In genomic region chr19:43612501-43612971, GRCm38 (mm10) we compare ENCODE assay signal across 11 mouse cellular contexts. TPM values are rescaled to one million over a fixed set of nuclear protein-coding genes. Genes with fewer than 3 reads are reported as not detected.
A peak's percentile ranks its signal among the peaks of the same experiment; 100 is the strongest.
DNase-seq lines count a peak whose midpoint lies in the region; ATAC-seq lines count a peak whose summit lies in the region.
"Had no signal": no experiment of that assay in that cellular context is flagged by ENCODE, and none has a peak within 500 bp of the region (broad histone marks: within the 10 kb centered on the region; RNA-seq: fewer than 3 reads in every experiment).

No protein-coding gene starts in this region.

- H3K9ac ChIP-seq in embryonic facial prominence, embryonic 13.5 days = no peak overlapping the region
- no peak overlapping the region for H3K9ac ChIP-seq in hindbrain, embryonic 16.5 days (ENCODE audit: low read depth, low read length)
- no peak overlapping the region for H3K9ac ChIP-seq in midbrain, embryonic 15.5 days

- H3K27ac ChIP-seq in embryonic facial prominence, embryonic 13.5 days = no peak overlapping the region
- H3K27ac ChIP-seq in hindbrain, embryonic 16.5 days (ENCODE audit: low read depth, low read length) = no peak overlapping the region
- no peak overlapping the region for H3K27ac ChIP-seq in midbrain, embryonic 15.5 days

- peaks cover 98% of the 10 kb centered on the region for H3K27me3 ChIP-seq in embryonic facial prominence, embryonic 13.5 days
- H3K27me3 ChIP-seq in hindbrain, embryonic 16.5 days (replicated peaks; ENCODE audit: control insufficient read depth, insufficient read depth, low read length) = peaks cover 39% of the 10 kb centered on the region
- H3K27me3 ChIP-seq in midbrain, embryonic 15.5 days (replicated peaks) = peaks cover 71% of the 10 kb centered on the region

- H3K4me3 ChIP-seq in embryonic facial prominence, embryonic 13.5 days = peak overlapping the region; percentile 23
- no peak overlapping the region for H3K4me3 ChIP-seq in hindbrain, embryonic 16.5 days (ENCODE audit: low read length)
- peak overlapping the region; percentile 0; the same call in 1 of the 2 replicates for H3K4me3 ChIP-seq in midbrain, embryonic 15.5 days
- H3K4me3 ChIP-seq: myocyte had no signal

- ATAC-seq in embryonic facial prominence, embryonic 13.5 days (ENCODE audit: insufficient number of reproducible peaks, insufficient read depth, low FRiP score, low TSS enrichment, low read depth) = no peak
- no peak for ATAC-seq in hindbrain, embryonic 16.5 days
- no peak for ATAC-seq in midbrain, embryonic 15.5 days (replicated peaks)

- no peaks in the 10 kb centered on the region for H3K36me3 ChIP-seq in embryonic facial prominence, embryonic 13.5 days
- H3K36me3 ChIP-seq in hindbrain, embryonic 16.5 days (ENCODE audit: control insufficient read depth, insufficient read depth, low read length) = no peaks in the 10 kb centered on the region
- H3K36me3 ChIP-seq in midbrain, embryonic 15.5 days (replicated peaks) = no peaks in the 10 kb centered on the region
- H3K36me3 ChIP-seq: G1E had no signal

- peak overlapping the region; percentile 40 for H3K4me2 ChIP-seq in embryonic facial prominence, embryonic 13.5 days
- H3K4me2 ChIP-seq in hindbrain, embryonic 16.5 days (ENCODE audit: low read length) = 0 out of 2 replicates have a peak overlapping the region, but pooled peaks have one; percentile 15
- H3K4me2 ChIP-seq in midbrain, embryonic 15.5 days = peak overlapping the region; percentile 16; the same call in 1 of the 2 replicates

- WGBS in embryonic facial prominence, embryonic 13.5 days = under 1% methylated on average over 23 of the region's 23 CpGs
- 1% methylated on average over 23 of the region's 23 CpGs for WGBS in hindbrain, embryonic 16.5 days
- under 1% methylated on average over 23 of the region's 23 CpGs for WGBS in midbrain, embryonic 15.5 days

- peak; percentile 37 for DNase-seq in kidney, adult 18-20 months
- DNase-seq in kidney, adult 9 months = no peak
- DNase-seq in testis, postnatal 10 days (ENCODE audit: low spot score) = no peak
- DNase-seq in left cerebral cortex, adult 8-10 months (ENCODE audit: low spot score in 2 of 2) = no peak
- no peak for DNase-seq in gastrocnemius, postnatal 4 days (ENCODE audit: low spot score in 2 of 2)

- H3K9me3 ChIP-seq in embryonic facial prominence, embryonic 13.5 days = no peaks in the 10 kb centered on the region; the same call in 1 of the 2 replicates
- no peaks in the 10 kb centered on the region for H3K9me3 ChIP-seq in hindbrain, embryonic 16.5 days (ENCODE audit: control insufficient read depth, low read length)
- H3K9me3 ChIP-seq in midbrain, embryonic 15.5 days = no peaks in the 10 kb centered on the region

- H3K4me1 ChIP-seq in embryonic facial prominence, embryonic 13.5 days = peaks cover 39% of the 10 kb centered on the region
- peaks cover 5% of the 10 kb centered on the region for H3K4me1 ChIP-seq in hindbrain, embryonic 16.5 days (ENCODE audit: control insufficient read depth, insufficient read depth, low read depth, low read length)
- peaks cover 26% of the 10 kb centered on the region for H3K4me1 ChIP-seq in midbrain, embryonic 15.5 days

RNA-seq across cellular contexts. Expression of gene Nkx2-3, which starts 0.4 kb away (rescaled TPM):
- polyA plus RNA-seq in embryonic facial prominence, embryonic 13.5 days (2015; fragmentation: Nextera tagmentation; extraction: Ambion mirVana) = 1.4 and 4.2 TPM in 2 replicates
- polyA plus RNA-seq in hindbrain, embryonic 16.5 days (2015; fragmentation: Nextera tagmentation; extraction: Ambion mirVana) = 0.19 TPM in 1 of 2 replicates, not detected in the other
- polyA plus RNA-seq in midbrain, embryonic 15.5 days (2015; fragmentation: Nextera tagmentation; extraction: Ambion mirVana) = 0.40 and 0.98 TPM in 2 replicates
- total RNA-seq in left cerebral cortex, adult 8-10 months (2022) = not detected
- total RNA-seq in gastrocnemius, postnatal 4 days (2021) = not detected
- total RNA-seq: layer of hippocampus, postnatal 14 days had no signal
- polyA plus RNA-seq: G1E, myocyte had no signal
